35 mouse cellular contexts compared by ENCODE assay signal in the genomic region with DNA sequence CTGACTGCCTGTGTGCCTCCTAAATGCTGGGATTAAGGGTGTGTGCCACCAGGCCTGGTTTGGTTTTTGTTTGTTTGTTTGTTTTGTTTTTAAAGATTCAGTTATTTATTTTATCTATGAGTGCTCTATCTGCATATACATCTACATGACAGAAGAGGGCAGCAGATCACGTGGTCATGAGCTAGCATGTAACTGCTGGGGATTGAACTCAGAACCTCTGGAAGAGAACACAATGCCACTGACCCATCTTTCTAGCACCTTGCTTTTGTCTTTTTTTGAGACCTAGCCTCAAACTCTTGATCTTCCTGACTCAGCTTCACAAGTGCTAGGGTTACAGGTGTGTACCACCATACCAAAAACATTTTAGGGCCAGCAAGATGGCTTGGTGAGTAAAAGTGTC. TPM values are rescaled to one million over a fixed set of nuclear protein-coding genes. Genes with fewer than 3 reads are reported as not detected.
DNase-seq lines count a peak whose midpoint lies in the region; ATAC-seq and TF ChIP-seq lines count a peak whose summit lies in the region.
"Had no signal": no experiment of that assay in that cellular context is flagged by ENCODE, and none has a peak within 500 bp of the region (broad histone marks: within the 10 kb centered on the region; RNA-seq: fewer than 3 reads in every experiment).

No protein-coding gene starts in this region.

- TF ChIP-seq RAD21 in MEL (IDR thresholded peaks at IDR 0.05; ENCODE audit: low read depth, low read length): no peak; the same call in 1 of the 2 replicates

- 70% methylated on average over 1 of the region's 1 CpGs for WGBS in neural tube, embryonic 15.5 days

- TF ChIP-seq EP300 in MEL (IDR thresholded peaks at IDR 0.05; ENCODE audit: low read depth in 1 of 2, low read length in 2 of 2): no peak

- no peak overlapping the region for H3K27ac ChIP-seq in gastrocnemius, adult 2 months
- no peak overlapping the region for H3K27ac ChIP-seq in left cerebral cortex, adult 2 months
- H3K27ac ChIP-seq in MEL (ENCODE audit: control insufficient read depth, low read depth, low read length): no peak overlapping the region
- no peak overlapping the region for H3K27ac ChIP-seq in neural tube, embryonic 15.5 days (replicated peaks)
- H3K27ac ChIP-seq: embryonic facial prominence, embryonic 12.5 days; forebrain, embryonic 12.5 days; heart, embryonic 13.5 days; hindbrain, embryonic 13.5 days; limb, embryonic 10.5 days; liver, embryonic 15.5 days; lung, embryonic 15.5 days; midbrain, embryonic 15.5 days; stomach, postnatal 0 days had no signal

- intact Hi-C loops in gastrocnemius, adult 2 months (cut with DNase I): loop anchor here (5.0 to 10.0 kb wide), 2 partner anchors 160 to 202 kb away; no protein-coding TSS in a partner anchor
- intact Hi-C loops in left cerebral cortex, adult 2 months (cut with DNase I): no loop called here
- intact Hi-C loops in left cerebral cortex, postnatal 10 days (cut with DNase I): loop anchor here (5.0 kb wide), 1 partner anchor 202 kb away; no protein-coding TSS in a partner anchor

- no peaks in the 10 kb centered on the region for H3K27me3 ChIP-seq in MEL (ENCODE audit: control insufficient read depth in 1 of 2, insufficient read depth in 2 of 2, low read length in 2 of 2)
- peaks cover 9% of the 10 kb centered on the region for H3K27me3 ChIP-seq in neural tube, embryonic 15.5 days (replicated peaks)

- no peak for TF ChIP-seq POLR2A in MEL (IDR thresholded peaks at IDR 0.05; ENCODE audit: control insufficient read depth in 1 of 2, insufficient read depth in 1 of 2, low read depth in 1 of 2, low read length in 2 of 2, poor library complexity in 1 of 2)

- H3K36me3 ChIP-seq in MEL (ENCODE audit: control insufficient read depth in 1 of 2, insufficient read depth in 2 of 2, low read length in 2 of 2): peaks cover 0 to 2% of the 10 kb centered on the region in 2 experiments; a peak in 1 of 4 replicates
- H3K36me3 ChIP-seq in neural tube, embryonic 15.5 days: no peaks in the 10 kb centered on the region
- H3K36me3 ChIP-seq: heart, embryonic 13.5 days; hindbrain, embryonic 13.5 days; liver, embryonic 15.5 days; midbrain, embryonic 15.5 days had no signal

- DNase-seq in gastrocnemius, adult 2 months: no peak
- DNase-seq in gastrocnemius, adult 8-10 months (ENCODE audit: low spot score in 2 of 2): no peak
- DNase-seq in left cerebral cortex, adult 2 months (ENCODE audit: extremely low spot score in 1 of 2, low spot score in 2 of 2): no peak
- DNase-seq in left cerebral cortex, postnatal 10 days (ENCODE audit: extremely low spot score in 1 of 2, low spot score in 2 of 2): no peak
- no peak for DNase-seq in MEL (ENCODE audit: low read depth, low spot score)
- DNase-seq in right cerebral cortex, postnatal 4 days: no peak
- DNase-seq: adrenal gland, adult 2 months; B cell, adult 2 months; cerebellum, adult 18-20 months; cerebellum, postnatal 25 days; gastrocnemius, postnatal 10 days; heart, adult 11 months; heart, postnatal 36 days; kidney, postnatal 25 days; layer of hippocampus, adult 9-11 months; liver; lung, postnatal 36 days had no signal

- H3K9me3 ChIP-seq in MEL (replicated peaks; ENCODE audit: insufficient read depth, low read length): no peaks in the 10 kb centered on the region
- H3K9me3 ChIP-seq in neural tube, embryonic 15.5 days (replicated peaks): no peaks in the 10 kb centered on the region
- H3K9me3 ChIP-seq: embryonic facial prominence, embryonic 12.5 days; forebrain, embryonic 12.5 days; G1E; heart, embryonic 13.5 days; hindbrain, embryonic 13.5 days; limb, embryonic 10.5 days; liver, embryonic 15.5 days; lung, embryonic 15.5 days; midbrain, embryonic 15.5 days had no signal

- no peaks in the 10 kb centered on the region for H3K4me1 ChIP-seq in MEL (ENCODE audit: control insufficient read depth in 1 of 2, insufficient read depth in 2 of 2, low read length in 2 of 2)
- peaks cover 17% of the 10 kb centered on the region for H3K4me1 ChIP-seq in neural tube, embryonic 15.5 days
- H3K4me1 ChIP-seq: embryonic facial prominence, embryonic 12.5 days had no signal

- no peak overlapping the region for H3K4me2 ChIP-seq in neural tube, embryonic 15.5 days
- H3K4me2 ChIP-seq: embryonic facial prominence, embryonic 12.5 days; forebrain, embryonic 12.5 days; heart, embryonic 13.5 days; hindbrain, embryonic 13.5 days; liver, embryonic 15.5 days; lung, embryonic 15.5 days; midbrain, embryonic 15.5 days had no signal

- TF ChIP-seq CTCF in gastrocnemius, adult 2 months (IDR thresholded peaks at IDR 0.05): peak; percentile 24; the same call in 1 of the 2 replicates
- TF ChIP-seq CTCF in left cerebral cortex, adult 2 months (IDR thresholded peaks at IDR 0.05): peak; percentile 27
- TF ChIP-seq CTCF in MEL (IDR thresholded peaks at IDR 0.05 in 2 of 3, conservative IDR thresholded peaks at IDR 0.05 in 1 of 3; ENCODE audit: control insufficient read depth in 1 of 3, insufficient read depth in 1 of 3, low read depth in 2 of 3, low read length in 3 of 3, poor library complexity in 1 of 3, severe bottlenecking in 1 of 3): peak in 2 of 3 experiments; percentile 8 to 27; a peak in 1 of 6 replicates

- H3K9ac ChIP-seq in MEL (ENCODE audit: control insufficient read depth, low read depth, low read length, poor library complexity, severe bottlenecking): no peak overlapping the region
- no peak overlapping the region for H3K9ac ChIP-seq in neural tube, embryonic 15.5 days (replicated peaks)
- H3K9ac ChIP-seq: embryonic facial prominence, embryonic 12.5 days; forebrain, embryonic 12.5 days; heart, embryonic 13.5 days; hindbrain, embryonic 13.5 days; liver, embryonic 15.5 days; lung, embryonic 15.5 days; midbrain, embryonic 15.5 days had no signal

- H3K4me3 ChIP-seq in gastrocnemius, adult 2 months: no peak overlapping the region
- H3K4me3 ChIP-seq in left cerebral cortex, adult 2 months: no peak overlapping the region
- no peak overlapping the region for H3K4me3 ChIP-seq in MEL (ENCODE audit: control insufficient read depth in 1 of 2, insufficient read depth in 1 of 2, low read depth in 2 of 2, low read length in 2 of 2)
- no peak overlapping the region for H3K4me3 ChIP-seq in neural tube, embryonic 15.5 days (replicated peaks)
- H3K4me3 ChIP-seq: embryonic facial prominence, embryonic 12.5 days; forebrain, embryonic 12.5 days; heart, embryonic 13.5 days; hindbrain, embryonic 13.5 days; limb, embryonic 10.5 days; liver, embryonic 15.5 days; lung, embryonic 15.5 days; midbrain, embryonic 15.5 days had no signal

- no peak for ATAC-seq in neural tube, embryonic 15.5 days (ENCODE audit: low FRiP score)
- ATAC-seq: intestine, embryonic 16.5 days; midbrain, embryonic 15.5 days had no signal

- H3K79me2 ChIP-seq in MEL (ENCODE audit: control insufficient read depth, insufficient read depth, low read length, poor library complexity): no peaks in the 10 kb centered on the region; the same call in 1 of the 2 replicates

TF ChIP-seq in MEL, 35 proteins besides CTCF, POLR2A, EP300 and RAD21 (continues in another document):
- TF ChIP-seq USF1 (IDR thresholded peaks at IDR 0.05; ENCODE audit: low read depth, low read length): peak; percentile 69

RNA-seq across cellular contexts. Expression of gene Gli1, which starts 6.5 kb away (rescaled TPM):
- 1 to 10 TPM in 1 of 2 experiments, under 1 TPM in 1; 0.70 to 1.2 TPM for total RNA-seq in gastrocnemius, adult 2 months (2021)
- total RNA-seq in gastrocnemius, adult 8-10 months (2022): under 1 TPM; 0.48 to 0.99 (median 0.78) TPM
- 1 to 10 TPM; 3.3 to 4.5 TPM for total RNA-seq in left cerebral cortex, adult 2 months (2021)
- total RNA-seq in left cerebral cortex, postnatal 10 days (2021): 1 to 10 TPM; 1.5 to 1.7 TPM
- 1.3 and 1.4 TPM in 2 replicates for total RNA-seq in MEL (2012; rRNA removed)
- polyA plus RNA-seq in MEL (2012; ENCODE audit: insufficient read depth in 1 of 2, insufficient read length in 2 of 2, low read depth in 1 of 2, low replicate concordance in 2 of 2, missing spikeins in 1 of 2): 1 to 10 TPM in 1 of 2 experiments, not detected in 1; 8.0 TPM
- polyA plus RNA-seq in neural tube, embryonic 15.5 days (2015; fragmentation: Nextera tagmentation; extraction: Ambion mirVana): 1.8 and 2.7 TPM in 2 replicates
- total RNA-seq: megakaryocyte-erythroid progenitor cell, adult 5-6 weeks had no signal

RNA-seq across cellular contexts. Expression of gene Arhgap9, which starts 13.5 kb away (rescaled TPM):
- total RNA-seq in gastrocnemius, adult 2 months (2021): under 1 TPM; 0.89 to 0.99 TPM
- total RNA-seq in gastrocnemius, adult 8-10 months (2022): 1 to 10 TPM in 1 of 4 experiments, under 1 TPM in 3; 0.39 to 1.2 (median 0.57) TPM
- total RNA-seq in left cerebral cortex, adult 2 months (2021): 1 to 10 TPM in 1 of 2 experiments, under 1 TPM in 1; 0.47 to 1.2 TPM
- under 1 TPM; 0.92 to 0.93 TPM for total RNA-seq in left cerebral cortex, postnatal 10 days (2021)
- 24.4 and 27.7 TPM in 2 replicates for total RNA-seq in MEL (2012; rRNA removed)
- 10 to 100 TPM in 1 of 2 experiments, not detected in 1; 41.1 TPM for polyA plus RNA-seq in MEL (2012; ENCODE audit: insufficient read depth in 1 of 2, insufficient read length in 2 of 2, low read depth in 1 of 2, low replicate concordance in 2 of 2, missing spikeins in 1 of 2)
- 0.88 and 13.1 TPM in 2 replicates for polyA plus RNA-seq in neural tube, embryonic 15.5 days (2015; fragmentation: Nextera tagmentation; extraction: Ambion mirVana)

RNA-seq across cellular contexts. Expression of gene Inhbe, which starts 18.9 kb away (rescaled TPM):
- total RNA-seq in gastrocnemius, adult 2 months (2021): not detected
- not detected for total RNA-seq in gastrocnemius, adult 8-10 months (2022)
- under 1 TPM in 1 of 2 experiments, not detected in 1; 0.29 TPM for total RNA-seq in left cerebral cortex, adult 2 months (2021)
- under 1 TPM in 1 of 2 experiments, not detected in 1; 0.08 TPM for total RNA-seq in left cerebral cortex, postnatal 10 days (2021)
- not detected in 2 replicates for total RNA-seq in MEL (2012; rRNA removed)
- under 1 TPM in 1 of 2 experiments, not detected in 1; 0.03 TPM for polyA plus RNA-seq in MEL (2012; ENCODE audit: insufficient read depth in 1 of 2, insufficient read length in 2 of 2, low read depth in 1 of 2, low replicate concordance in 2 of 2, missing spikeins in 1 of 2)
- polyA plus RNA-seq in neural tube, embryonic 15.5 days (2015; fragmentation: Nextera tagmentation; extraction: Ambion mirVana): 0.03 TPM in 1 of 2 replicates, not detected in the other
- total RNA-seq: adrenal gland, adult 2 months; gastrocnemius, postnatal 10 days; heart, postnatal 36 days; megakaryocyte-erythroid progenitor cell, adult 5-6 weeks had no signal
- polyA plus RNA-seq: forebrain, embryonic 12.5 days; heart, embryonic 13.5 days; hindbrain, embryonic 13.5 days; intestine, embryonic 16.5 days; lung, embryonic 15.5 days; small intestine, adult 2 months; thymus, postnatal 0 days had no signal

RNA-seq across cellular contexts. Expression of gene Mars, which starts 23.7 kb away (rescaled TPM):
- 10 to 100 TPM; 69.0 to 71.4 TPM for total RNA-seq in gastrocnemius, adult 2 months (2021)
- 10 to 100 TPM; 59.2 to 76.6 (median 66.0) TPM for total RNA-seq in gastrocnemius, adult 8-10 months (2022)
- 10 to 100 TPM; 55.3 to 61.5 TPM for total RNA-seq in left cerebral cortex, adult 2 months (2021)
- 10 to 100 TPM; 59.1 to 62.0 TPM for total RNA-seq in left cerebral cortex, postnatal 10 days (2021)
- 147 and 162 TPM in 2 replicates for total RNA-seq in MEL (2012; rRNA removed)
- 100 to 1,000 TPM in 1 of 2 experiments, not detected in 1; 195 TPM for polyA plus RNA-seq in MEL (2012; ENCODE audit: insufficient read depth in 1 of 2, insufficient read length in 2 of 2, low read depth in 1 of 2, low replicate concordance in 2 of 2, missing spikeins in 1 of 2)
- 108 and 115 TPM in 2 replicates for polyA plus RNA-seq in neural tube, embryonic 15.5 days (2015; fragmentation: Nextera tagmentation; extraction: Ambion mirVana)

RNA-seq across cellular contexts. Expression of gene Inhbc, which starts 35.0 kb away (rescaled TPM):
- total RNA-seq in gastrocnemius, adult 2 months (2021): not detected
- total RNA-seq in gastrocnemius, adult 8-10 months (2022): not detected
- total RNA-seq in left cerebral cortex, adult 2 months (2021): not detected
- total RNA-seq in left cerebral cortex, postnatal 10 days (2021): not detected
- not detected in 2 replicates for total RNA-seq in MEL (2012; rRNA removed)
- not detected for polyA plus RNA-seq in MEL (2012; ENCODE audit: insufficient read depth in 1 of 2, insufficient read length in 2 of 2, low read depth in 1 of 2, low replicate concordance in 2 of 2, missing spikeins in 1 of 2)
- polyA plus RNA-seq in neural tube, embryonic 15.5 days (2015; fragmentation: Nextera tagmentation; extraction: Ambion mirVana): not detected in 2 replicates
- total RNA-seq: gastrocnemius, postnatal 10 days; heart, postnatal 36 days; left cerebral cortex, adult 8-10 months; megakaryocyte-erythroid progenitor cell, adult 5-6 weeks had no signal
- polyA plus RNA-seq: forebrain, embryonic 12.5 days; frontal cortex, adult 2 months; G1E; heart, embryonic 13.5 days; intestine, embryonic 16.5 days; midbrain, embryonic 15.5 days; neural tube, embryonic 14.5 days; small intestine, adult 2 months; stomach, postnatal 0 days; thymus, postnatal 0 days had no signal

Comparison
In these comparisons a context has a peak if more than half of its experiments do, and no peak if none do; other contexts are left out.
1. RNA of gene Arhgap9, which starts 13.5 kb away (total RNA-seq): 24.4 to 27.7 TPM in MEL; 0.47 to 1.2 TPM in left cerebral cortex, adult 2 months, 0.89 to 0.99 TPM in gastrocnemius, adult 2 months, 0.92 to 0.93 TPM in left cerebral cortex, postnatal 10 days and 0.39 to 1.2 TPM in gastrocnemius, adult 8-10 months; every median in the first group is over 10 times any median in the second.
2. Peak in every context shown above with its lines, with median percentiles within 50 percentile points of each other: CTCF ChIP-seq.